Mouse (Mus musculus): ENCODE data around the gene Pacrg.

Gene Pacrg

GRCm38 (mm10) chr17:10372001-10372785 lies 467.9 kb downstream of the Pacrg start:
- DNase-seq (ENCODE audit: low read depth), result no peak

- DNase-seq (ENCODE audit: low read depth), result no peak
Observed at GRCm38 (mm10) chr17:10371472-10371871, 468.6 kb downstream of the Pacrg start.

- DNase-seq (ENCODE audit: low read depth), result no peak
Observed at GRCm38 (mm10) chr17:10370660-10371130, 469.4 kb downstream of the Pacrg start.

GRCm38 (mm10) chr17:10369961-10370659 lies 470.0 kb downstream of the Pacrg start:
- DNase-seq (ENCODE audit: low read depth), result no peak

GRCm38 (mm10) chr17:10367044-10367443 lies 473.1 kb downstream of the Pacrg start:
- DNase-seq (ENCODE audit: low read depth), result no peak

- DNase-seq (ENCODE audit: low read depth), result no peak
Observed at GRCm38 (mm10) chr17:10366577-10366976, 473.5 kb downstream of the Pacrg start.

- DNase-seq (ENCODE audit: low read depth), result no peak
Observed at GRCm38 (mm10) chr17:10365501-10366482, 474.3 kb downstream of the Pacrg start.

- no peak for DNase-seq (ENCODE audit: low read depth)
Observed at GRCm38 (mm10) chr17:10363151-10363550, 477.0 kb downstream of the Pacrg start.

GRCm38 (mm10) chr17:10361882-10362291 lies 478.2 kb downstream of the Pacrg start:
- DNase-seq (ENCODE audit: low read depth), result no peak

- DNase-seq (ENCODE audit: low read depth), result no peak
Observed at GRCm38 (mm10) chr17:10360738-10361137, 479.4 kb downstream of the Pacrg start.

- no peak for DNase-seq (ENCODE audit: low read depth)
Observed at GRCm38 (mm10) chr17:10359466-10359865, 480.6 kb downstream of the Pacrg start.

- no peak for DNase-seq (ENCODE audit: low read depth)
Observed at GRCm38 (mm10) chr17:10357348-10357747, 482.8 kb downstream of the Pacrg start.

- DNase-seq (ENCODE audit: low read depth), result no peak
Observed at GRCm38 (mm10) chr17:10356294-10356693, 483.8 kb downstream of the Pacrg start.

GRCm38 (mm10) chr17:10355746-10356145 lies 484.4 kb downstream of the Pacrg start:
- no peak for DNase-seq (ENCODE audit: low read depth)

Data from naive thymus-derived CD4-positive, alpha-beta T cell, adult 2 months (primary cell).